Mouse (Mus musculus): ENCODE results near the gene Plpp3. TPM values are rescaled to one million over a fixed set of nuclear protein-coding genes. Genes with fewer than 3 reads are reported as not detected.

Plpp3 gene
- polyA plus RNA-seq, 1 experiment from 2014 or later, result 75.6 TPM

- WGBS, result 50% methylated on average over 6 of the region's 6 CpGs
- Histone ChIP-seq H3K9ac (replicated peaks) (no peak overlapping the region), H3K4me1 (peaks cover 54% of the 10 kb centered on the region), H3K4me2 (replicated peaks) (peak overlapping the region; percentile 76), H3K4me3 (peak overlapping the region; percentile 10; the same call in 1 of the 2 replicates), H3K36me3 (no peaks in the 10 kb centered on the region), H3K9me3 (no peaks in the 10 kb centered on the region), H3K27me3 (no peaks in the 10 kb centered on the region), H3K27ac (replicated peaks) (0 out of 2 replicates have a peak overlapping the region, but pooled peaks have one; percentile 3)
- no peak for ATAC-seq (replicated peaks)
Measured at GRCm38 (mm10) chr4:105162014-105162413, 4.9 kb downstream of the Plpp3 start.

- Histone ChIP-seq H3K36me3 (no peaks in the 10 kb centered on the region), H3K4me1 (peaks cover 57% of the 10 kb centered on the region), H3K9me3 (no peaks in the 10 kb centered on the region), H3K27me3 (no peaks in the 10 kb centered on the region), H3K27ac (replicated peaks) (0 out of 2 replicates have a peak overlapping the region, but pooled peaks have one; percentile 3), H3K4me2 (replicated peaks) (peak overlapping the region; percentile 76; the same call in 1 of the 2 replicates), H3K9ac (replicated peaks) (no peak overlapping the region), H3K4me3 (no peak overlapping the region)
- WGBS, result 71% methylated on average over 2 of the region's 2 CpGs
- no peak for ATAC-seq (replicated peaks)
Measured at GRCm38 (mm10) chr4:105162676-105163075, 5.5 kb downstream of the Plpp3 start.

GRCm38 (mm10) chr4:105163981-105164411 is 6.8 kb downstream of the Plpp3 start:
- H3K4me1 ChIP-seq, result peaks cover 63% of the 10 kb centered on the region

GRCm38 (mm10) chr4:105164952-105165351 is 7.8 kb downstream of the Plpp3 start:
- no peak overlapping the region for H3K4me3 ChIP-seq
- H3K36me3 ChIP-seq, result no peaks in the 10 kb centered on the region
- no peak overlapping the region for H3K4me2 ChIP-seq (replicated peaks)
- ATAC-seq (replicated peaks), result peak; percentile 44; the same call in 1 of the 2 replicates
- no peak overlapping the region for H3K9ac ChIP-seq (replicated peaks)
- 67% methylated on average over 6 of the region's 6 CpGs for WGBS
- H3K27me3 ChIP-seq, result no peaks in the 10 kb centered on the region
- no peak overlapping the region for H3K27ac ChIP-seq (replicated peaks)
- no peaks in the 10 kb centered on the region for H3K9me3 ChIP-seq
- peaks cover 64% of the 10 kb centered on the region for H3K4me1 ChIP-seq

More at GRCm38 (mm10) chr4:105163981-105164411, 6.8 kb downstream of the Plpp3 start:
- Histone ChIP-seq H3K9ac (replicated peaks) (no peak overlapping the region), H3K36me3 (no peaks in the 10 kb centered on the region), H3K4me3 (no peak overlapping the region), H3K27ac (replicated peaks) (no peak overlapping the region), H3K9me3 (no peaks in the 10 kb centered on the region), H3K4me2 (replicated peaks) (no peak overlapping the region), H3K27me3 (no peaks in the 10 kb centered on the region)
- ATAC-seq (replicated peaks), result no peak
- 76% methylated on average over 4 of the region's 4 CpGs for WGBS

- H3K9me3 ChIP-seq, result no peaks in the 10 kb centered on the region
- H3K36me3 ChIP-seq, result no peaks in the 10 kb centered on the region
- no peak overlapping the region for H3K4me3 ChIP-seq
- H3K4me1 ChIP-seq, result peaks cover 55% of the 10 kb centered on the region
- H3K4me2 ChIP-seq (replicated peaks), result peak overlapping the region; percentile 26
- no peak for ATAC-seq (replicated peaks)
- H3K27me3 ChIP-seq, result no peaks in the 10 kb centered on the region
- no peak overlapping the region for H3K9ac ChIP-seq (replicated peaks)
- WGBS, result 10% methylated on average over 7 of the region's 7 CpGs
- H3K27ac ChIP-seq (replicated peaks), result peak overlapping the region; percentile 86
Measured at GRCm38 (mm10) chr4:105169093-105169571, 12.0 kb downstream of the Plpp3 start.

- peak; percentile 63 for ATAC-seq (replicated peaks)
- Histone ChIP-seq H3K9ac (replicated peaks) (peak overlapping the region; percentile 17; the same call in 1 of the 2 replicates), H3K27me3 (no peaks in the 10 kb centered on the region), H3K4me2 (replicated peaks) (peak overlapping the region; percentile 30), H3K27ac (replicated peaks) (peak overlapping the region; percentile 86), H3K4me1 (peaks cover 56% of the 10 kb centered on the region), H3K4me3 (0 out of 2 replicates have a peak overlapping the region, but pooled peaks have one; percentile 7), H3K36me3 (no peaks in the 10 kb centered on the region), H3K9me3 (no peaks in the 10 kb centered on the region)
- 12% methylated on average over 16 of the region's 16 CpGs for WGBS
Measured at GRCm38 (mm10) chr4:105169826-105170810, 13.0 kb downstream of the Plpp3 start.

GRCm38 (mm10) chr4:105170811-105171401 is 13.8 kb downstream of the Plpp3 start:
- 7% methylated on average over 9 of the region's 9 CpGs for WGBS
- H3K4me2 ChIP-seq (replicated peaks), result peak overlapping the region; percentile 30
- peak overlapping the region; percentile 7; the same call in 1 of the 2 replicates for H3K4me3 ChIP-seq
- no peaks in the 10 kb centered on the region for H3K9me3 ChIP-seq
- peak overlapping the region; percentile 86 for H3K27ac ChIP-seq (replicated peaks)
- ATAC-seq (replicated peaks), result peak; percentile 90
- peak overlapping the region; percentile 13; the same call in 1 of the 2 replicates for H3K9ac ChIP-seq (replicated peaks)
- no peaks in the 10 kb centered on the region for H3K36me3 ChIP-seq
- peaks cover 62% of the 10 kb centered on the region for H3K4me1 ChIP-seq
- H3K27me3 ChIP-seq, result no peaks in the 10 kb centered on the region

GRCm38 (mm10) chr4:105171432-105171831 is 14.3 kb downstream of the Plpp3 start:
- peak overlapping the region; percentile 30 for H3K4me2 ChIP-seq (replicated peaks)
- no peaks in the 10 kb centered on the region for H3K36me3 ChIP-seq
- peak overlapping the region; percentile 86 for H3K27ac ChIP-seq (replicated peaks)
- H3K9ac ChIP-seq (replicated peaks), result no peak overlapping the region
- no peak for ATAC-seq (replicated peaks)
- no peaks in the 10 kb centered on the region for H3K27me3 ChIP-seq
- 28% methylated on average over 3 of the region's 3 CpGs for WGBS
- peaks cover 67% of the 10 kb centered on the region for H3K4me1 ChIP-seq
- H3K4me3 ChIP-seq, result no peak overlapping the region; the same call in 1 of the 2 replicates
- H3K9me3 ChIP-seq, result no peaks in the 10 kb centered on the region

- Histone ChIP-seq H3K4me2 (replicated peaks) (no peak overlapping the region), H3K9ac (replicated peaks) (no peak overlapping the region), H3K36me3 (no peaks in the 10 kb centered on the region), H3K27me3 (no peaks in the 10 kb centered on the region), H3K27ac (replicated peaks) (peak overlapping the region; percentile 81), H3K9me3 (no peaks in the 10 kb centered on the region), H3K4me1 (peaks cover 70% of the 10 kb centered on the region), H3K4me3 (no peak overlapping the region)
- WGBS, result 37% methylated on average over 4 of the region's 4 CpGs
- no peak for ATAC-seq (replicated peaks)
Measured at GRCm38 (mm10) chr4:105174778-105175177, 17.6 kb downstream of the Plpp3 start.

GRCm38 (mm10) chr4:105175255-105176035 is 18.3 kb downstream of the Plpp3 start:
- Histone ChIP-seq H3K9me3 (no peaks in the 10 kb centered on the region), H3K9ac (replicated peaks) (no peak overlapping the region), H3K4me3 (no peak overlapping the region), H3K4me1 (peaks cover 70% of the 10 kb centered on the region), H3K27ac (replicated peaks) (peak overlapping the region; percentile 77), H3K27me3 (no peaks in the 10 kb centered on the region), H3K36me3 (no peaks in the 10 kb centered on the region), H3K4me2 (replicated peaks) (no peak overlapping the region)
- peak; percentile 69 for ATAC-seq (replicated peaks)
- WGBS, result 23% methylated on average over 16 of the region's 16 CpGs

GRCm38 (mm10) chr4:105181014-105181658 is 24.0 kb downstream of the Plpp3 start:
- whole genome bisulfite sequencing, result 6% methylated on average over 15 of the region's 16 CpGs
- H3K4me2 ChIP-seq (replicated peaks), result peak overlapping the region; percentile 22
- H3K9ac ChIP-seq (replicated peaks), result no peak overlapping the region
- no peaks in the 10 kb centered on the region for H3K9me3 ChIP-seq
- no peak overlapping the region for H3K4me3 ChIP-seq
- H3K4me1 ChIP-seq, result peaks cover 68% of the 10 kb centered on the region
- H3K27ac ChIP-seq (replicated peaks), result peak overlapping the region; percentile 94
- H3K36me3 ChIP-seq, result no peaks in the 10 kb centered on the region
- ATAC-seq (replicated peaks), result peak; percentile 94
- no peaks in the 10 kb centered on the region for H3K27me3 ChIP-seq

Data from forebrain, embryonic 15.5 days (tissue).